Mouse (Mus musculus): ENCODE data around the gene Crocc2.

DNA sequence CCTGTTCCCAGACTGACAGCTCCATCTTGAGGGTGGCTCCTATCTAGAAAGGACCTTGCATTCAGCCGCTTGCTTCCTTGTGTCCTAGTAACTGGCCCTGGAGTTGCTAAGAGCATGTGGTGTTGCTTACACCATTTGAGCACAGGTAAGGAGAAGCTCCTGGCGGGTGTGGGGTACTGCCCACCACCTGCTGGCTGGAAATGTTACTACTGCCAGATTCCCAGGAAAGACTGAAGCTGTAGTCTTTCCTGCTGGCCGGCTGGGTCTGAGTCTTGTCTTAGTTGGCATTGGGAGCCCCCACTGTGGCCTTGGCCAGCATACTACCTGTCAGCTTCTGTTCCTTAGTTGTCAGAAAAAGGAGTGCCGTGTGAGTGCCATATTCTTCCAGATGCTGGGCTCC, 69.7 kb downstream of the Crocc2 start:
- TF ChIP-seq CTCF (IDR thresholded peaks at IDR 0.05; ENCODE audit: control insufficient read depth, insufficient read depth, insufficient read length) (no peak), USF1 (IDR thresholded peaks at IDR 0.05; ENCODE audit: low read depth) (no peak), MYOG (IDR thresholded peaks at IDR 0.05; ENCODE audit: control insufficient read depth, extremely low read depth, insufficient read length) (no peak), CEBPB (IDR thresholded peaks at IDR 0.05; ENCODE audit: low read depth) (no peak)

Measured in C2C12 (cell line).